Mouse (Mus musculus) kidney, adult 9 months (tissue): ENCODE results near the gene Rc3h1.
"Not testable (repeated sequence)": the region's sequence is repeated elsewhere in the genome, so short reads cannot be mapped to it uniquely, and the experiment has no call there.

ENCODE experiments used
- DNase-seq: peaks from one replicate; pipeline ENCODE4 v3.0.0; 2022

Rc3h1 gene

DNA sequence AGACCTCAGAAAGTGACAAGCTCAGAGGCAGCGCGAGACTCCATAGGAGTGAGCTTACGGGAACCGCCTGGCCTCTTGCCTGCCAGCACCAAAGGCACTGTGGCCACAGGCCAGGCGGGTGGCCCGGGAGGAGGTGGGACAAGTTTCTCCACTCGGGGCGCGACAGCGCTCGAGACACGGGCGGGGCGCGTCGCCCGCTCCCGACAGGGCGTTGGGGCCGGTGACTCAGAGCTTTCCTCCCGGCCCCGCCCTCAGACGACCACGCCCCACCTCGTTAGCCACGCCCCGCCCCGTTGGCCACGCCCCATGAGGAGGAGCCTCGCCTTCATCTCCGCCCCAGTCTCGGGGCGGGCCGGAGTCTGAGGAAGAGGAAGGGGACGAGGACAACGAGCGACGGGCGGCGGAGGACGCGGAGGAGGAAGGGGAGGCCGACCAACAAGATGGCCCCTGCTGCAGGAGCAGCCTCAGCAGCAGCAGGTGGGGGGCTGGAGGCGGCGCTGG lies at the start of gene Rc3h1:
Gene Rc3h1, plus strand, starts transcription at position 362 of the 501 bp plus-strand sequence.
- DNase-seq, result peak; percentile 98

GRCm38 (mm10) chr1:160858132-160858531 lies 48.1 kb upstream of the Rc3h1 start:
- DNase-seq, result no peak

GRCm38 (mm10) chr1:160859874-160860273 lies 46.3 kb upstream of the Rc3h1 start:
- DNase-seq, result not testable (repeated sequence)

DNA sequence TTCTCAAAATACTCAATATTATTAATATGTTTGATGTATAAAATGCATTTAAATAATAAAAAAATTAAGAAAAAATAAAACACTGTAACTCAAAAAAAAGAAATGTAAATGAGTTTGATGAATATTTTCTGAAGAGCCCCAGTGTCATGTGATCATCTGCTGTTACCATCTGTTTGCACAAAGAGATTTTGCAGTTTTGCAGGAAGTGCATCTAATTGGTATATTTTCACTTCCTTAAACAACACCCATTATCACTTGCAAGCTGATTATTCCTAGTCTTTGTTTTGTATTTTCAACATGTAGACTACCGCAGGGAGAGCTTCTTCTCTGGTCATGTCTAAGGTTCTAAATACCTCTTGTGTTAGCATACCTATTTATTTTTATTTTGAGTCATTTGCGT lies 45.1 kb upstream of the Rc3h1 start:
- no peak for DNase-seq

DNA sequence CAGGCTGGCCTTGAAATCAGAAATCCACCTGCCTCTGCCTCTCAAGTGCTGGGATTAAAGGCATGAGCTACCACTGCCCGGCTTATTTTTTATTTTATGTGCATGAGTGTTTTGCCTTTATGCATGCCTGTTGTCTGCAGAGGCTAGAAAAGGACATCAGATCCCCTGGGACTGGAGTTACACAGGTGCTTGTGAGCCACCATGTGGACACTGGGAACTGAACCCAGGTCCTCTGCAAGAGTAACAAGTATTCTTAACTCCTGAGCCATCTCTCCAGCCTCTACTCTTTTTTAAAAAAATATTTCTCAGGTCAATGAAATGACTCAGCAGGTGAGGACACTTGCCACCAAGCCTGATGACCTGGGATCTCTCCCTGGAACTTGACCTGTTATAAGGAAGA lies 44.6 kb upstream of the Rc3h1 start:
- no peak for DNase-seq

DNA sequence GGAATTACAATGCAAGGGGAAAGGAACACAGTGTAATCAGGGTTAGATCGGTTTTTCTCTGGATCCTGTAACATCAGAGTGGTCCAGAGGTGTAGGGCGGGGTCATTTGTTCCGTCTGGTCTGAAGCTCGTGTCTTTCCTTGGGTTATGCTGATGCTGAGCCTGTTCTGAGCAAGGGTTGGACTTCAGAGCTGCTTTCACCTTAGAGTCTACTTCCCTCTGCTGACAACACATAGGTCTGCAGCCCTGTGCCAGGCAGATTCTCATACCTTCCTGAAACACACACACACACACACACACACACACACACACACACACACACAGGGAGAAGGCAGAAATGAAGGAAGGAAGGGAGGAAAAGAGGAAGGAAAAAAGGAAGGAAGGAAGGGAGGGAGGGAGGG lies 43.2 kb upstream of the Rc3h1 start:
- peak; percentile 51 for DNase-seq

GRCm38 (mm10) chr1:160874757-160875156 lies 31.5 kb upstream of the Rc3h1 start:
- DNase-seq, result no peak

DNA sequence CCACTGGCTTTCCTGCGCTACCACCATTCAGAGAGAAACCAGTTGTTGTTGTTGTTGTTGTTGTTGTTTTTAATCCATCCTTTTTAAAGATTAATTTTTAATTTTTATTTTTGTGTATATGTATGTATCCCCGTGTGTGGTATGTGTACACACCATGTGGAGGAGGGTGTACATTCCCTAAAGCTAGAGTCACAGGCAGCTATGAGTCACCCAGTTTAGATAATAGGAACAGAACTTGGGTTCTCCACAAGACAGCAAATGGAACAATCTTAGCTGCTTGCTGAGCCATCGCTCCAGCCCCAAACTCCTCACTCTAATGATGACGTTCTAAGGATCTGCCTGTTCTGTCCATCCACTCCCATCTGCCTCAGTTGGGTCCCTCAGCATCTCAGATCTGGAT lies 29.2 kb upstream of the Rc3h1 start:
- no peak for DNase-seq

DNA sequence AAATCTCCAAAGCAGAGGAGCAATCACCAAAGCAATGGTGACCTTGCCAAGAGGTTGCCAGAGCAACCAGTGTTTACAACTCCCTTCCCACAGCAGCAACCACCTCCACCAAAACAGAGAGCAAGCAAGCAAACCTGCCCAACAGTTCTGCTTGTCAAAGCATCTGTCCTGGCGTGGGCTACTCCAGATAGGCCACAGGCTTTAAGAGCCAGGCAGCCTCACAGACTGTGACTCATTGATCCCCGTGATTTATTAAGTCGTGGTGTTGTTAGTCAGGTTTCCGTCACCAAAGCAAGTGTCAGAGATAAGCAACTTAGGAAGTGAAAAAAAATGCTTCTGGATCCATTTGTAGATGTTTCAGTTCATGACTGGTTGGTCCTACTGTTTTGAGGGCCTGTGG lies 27.7 kb upstream of the Rc3h1 start:
- DNase-seq, result no peak

DNA sequence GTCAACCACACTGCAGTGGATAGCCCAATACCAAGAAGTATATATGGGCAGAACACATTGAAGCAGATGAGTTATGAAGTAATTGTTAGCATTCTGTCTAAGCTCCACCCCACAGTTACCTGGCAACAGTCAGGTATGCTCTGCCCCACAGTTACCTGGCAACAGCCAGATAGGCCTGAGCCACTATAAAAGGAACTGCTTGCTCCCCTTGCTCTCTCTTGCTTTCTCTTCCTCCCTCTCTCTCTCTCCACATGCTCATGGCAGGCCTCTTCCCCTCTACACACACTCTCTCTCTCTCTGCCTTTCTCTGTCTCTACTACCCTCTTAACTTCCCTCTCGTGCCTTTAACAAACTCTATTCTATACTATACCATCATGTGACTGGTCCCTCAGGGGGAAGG lies 24.8 kb upstream of the Rc3h1 start:
- DNase-seq, result not testable (repeated sequence)

- DNase-seq, result no peak
Measured at GRCm38 (mm10) chr1:160881968-160882367, 24.2 kb upstream of the Rc3h1 start.

- DNase-seq, result no peak
Measured at GRCm38 (mm10) chr1:160884273-160884672, 21.9 kb upstream of the Rc3h1 start.

GRCm38 (mm10) chr1:160884993-160885392 lies 21.2 kb upstream of the Rc3h1 start:
- DNase-seq, result no peak

- DNase-seq, result peak; percentile 52
Measured at GRCm38 (mm10) chr1:160899701-160900100, 6.5 kb upstream of the Rc3h1 start.

DNA sequence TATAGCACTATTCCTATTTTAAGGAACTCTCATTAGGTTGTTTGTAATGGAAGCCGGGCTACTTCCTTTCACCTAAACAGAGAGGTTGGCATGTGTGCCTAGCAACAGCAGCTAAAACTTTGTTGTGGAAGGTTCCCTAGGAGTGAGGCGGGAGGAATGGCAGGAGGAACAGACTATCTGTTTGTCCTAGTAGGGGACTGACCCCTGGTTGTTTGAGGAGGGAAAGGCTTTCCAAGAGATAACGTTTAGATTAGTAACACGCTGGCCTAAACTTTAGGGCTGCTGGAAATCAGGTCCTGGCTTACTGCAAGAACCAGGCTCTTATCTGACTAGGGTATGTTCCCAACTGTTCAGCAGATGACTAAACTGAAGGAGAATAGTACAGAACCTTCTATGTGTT lies 2.2 kb upstream of the Rc3h1 start:
- DNase-seq, result no peak

- DNase-seq, result peak; percentile 56
Measured at GRCm38 (mm10) chr1:160906558-160907481, 602 bp downstream of the Rc3h1 start.

- no peak for DNase-seq
Measured at GRCm38 (mm10) chr1:160910176-160910575, 4.0 kb downstream of the Rc3h1 start.

- no peak for DNase-seq
Measured at GRCm38 (mm10) chr1:160910812-160911211, 4.6 kb downstream of the Rc3h1 start.

GRCm38 (mm10) chr1:160919383-160919782 lies 13.2 kb downstream of the Rc3h1 start:
- DNase-seq, result no peak

- no peak for DNase-seq
Measured at GRCm38 (mm10) chr1:160921938-160922337, 15.7 kb downstream of the Rc3h1 start.

DNA sequence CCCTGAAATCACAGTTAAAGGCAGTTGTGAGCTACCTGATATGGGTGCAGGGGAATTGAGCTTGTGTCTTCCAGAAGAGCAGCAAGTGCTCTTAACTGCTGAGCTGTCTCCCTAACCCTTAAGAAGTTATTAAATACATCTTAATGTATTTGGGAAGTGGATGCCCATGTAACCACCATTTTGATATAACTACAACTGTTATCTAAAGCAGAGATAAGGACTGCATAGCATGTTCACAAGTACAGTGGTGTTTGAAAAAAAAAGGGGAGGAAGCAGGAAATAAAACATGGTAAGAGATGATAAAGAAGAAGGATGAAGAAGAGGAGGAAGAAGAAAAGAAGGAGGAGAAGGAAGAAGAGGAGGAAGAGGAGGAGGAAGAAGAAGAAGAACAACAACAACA lies 25.1 kb downstream of the Rc3h1 start:
- no peak for DNase-seq

- peak; percentile 65 for DNase-seq
Measured at GRCm38 (mm10) chr1:160933896-160934482, 27.8 kb downstream of the Rc3h1 start.

- peak; percentile 15 for DNase-seq
Measured at GRCm38 (mm10) chr1:160935551-160935950, 29.3 kb downstream of the Rc3h1 start.

GRCm38 (mm10) chr1:160963199-160963598 lies 57.0 kb downstream of the Rc3h1 start:
- no peak for DNase-seq
